Mouse (Mus musculus): Measurements from ENCODE around the gene Mbip. TPM values are rescaled to one million over a fixed set of nuclear protein-coding genes. Genes with fewer than 3 reads are reported as not detected.
A peak's percentile ranks its signal among the peaks of the same experiment; 100 is the strongest.

Gene Mbip
- polyA plus RNA-seq, 1 experiment: not detected

DNA sequence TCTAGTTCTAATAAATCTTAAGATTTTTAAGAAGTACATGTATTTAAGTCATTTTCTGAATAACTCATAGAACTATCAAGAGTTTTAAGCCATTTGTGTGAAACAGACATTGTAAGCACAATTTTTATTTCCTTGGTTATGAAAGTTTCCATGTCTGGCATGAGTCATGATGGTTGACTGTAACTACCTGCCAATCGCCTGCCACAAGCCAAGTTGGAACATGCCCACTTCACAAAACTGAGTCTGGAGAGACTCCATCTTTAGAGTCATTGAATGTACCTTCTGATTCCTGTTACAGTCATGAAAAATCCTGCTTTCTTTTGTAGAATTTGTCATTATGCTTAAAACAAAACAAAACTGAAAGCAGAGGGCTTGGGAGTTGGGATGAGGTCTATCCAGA, 19.8 kb downstream of the Mbip start:
- TF ChIP-seq POLR2A (IDR thresholded peaks at IDR 0.05; ENCODE audit: insufficient read depth, low read depth, low read length): no peak
- no peak for TF ChIP-seq CTCF (IDR thresholded peaks at IDR 0.05; ENCODE audit: insufficient read depth, low read depth, low read length)
- Histone ChIP-seq H3K27ac (ENCODE audit: insufficient read depth, low read depth, low read length) (no peak overlapping the region), H3K4me1 (ENCODE audit: control insufficient read depth, insufficient read depth, low read length) (no peaks in the 10 kb centered on the region), H3K4me3 (ENCODE audit: insufficient read depth, low read depth, low read length) (no peak overlapping the region)
- 94% methylated on average over 1 of the region's 1 CpGs for WGBS

DNA sequence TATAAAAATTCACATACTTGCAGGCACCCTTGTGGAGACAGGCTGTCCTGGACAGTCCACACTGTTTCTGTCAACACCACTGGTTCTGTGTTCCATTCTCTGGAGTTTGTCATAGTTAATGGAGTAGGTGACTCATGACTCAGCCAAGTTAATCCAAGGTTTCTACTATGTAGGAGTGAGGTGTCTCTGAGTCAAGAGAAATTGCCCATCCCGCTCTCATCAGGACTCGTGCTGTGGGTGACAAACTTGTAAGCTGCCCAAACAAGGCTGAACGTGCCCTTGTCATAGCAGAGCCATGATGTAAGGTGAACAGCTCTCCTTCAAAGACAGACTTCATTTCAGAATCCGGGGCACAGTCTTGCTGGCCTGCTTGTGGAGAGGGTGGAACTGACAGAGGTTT, 26.8 kb downstream of the Mbip start:
- Histone ChIP-seq H3K4me1 (ENCODE audit: control insufficient read depth, insufficient read depth, low read length) (no peaks in the 10 kb centered on the region), H3K27ac (ENCODE audit: insufficient read depth, low read depth, low read length) (no peak overlapping the region), H3K4me3 (ENCODE audit: insufficient read depth, low read depth, low read length) (no peak overlapping the region)
- WGBS: 83% methylated on average over 4 of the region's 4 CpGs
- TF ChIP-seq POLR2A (IDR thresholded peaks at IDR 0.05; ENCODE audit: insufficient read depth, low read depth, low read length) (no peak), CTCF (IDR thresholded peaks at IDR 0.05; ENCODE audit: insufficient read depth, low read depth, low read length) (no peak)

DNA sequence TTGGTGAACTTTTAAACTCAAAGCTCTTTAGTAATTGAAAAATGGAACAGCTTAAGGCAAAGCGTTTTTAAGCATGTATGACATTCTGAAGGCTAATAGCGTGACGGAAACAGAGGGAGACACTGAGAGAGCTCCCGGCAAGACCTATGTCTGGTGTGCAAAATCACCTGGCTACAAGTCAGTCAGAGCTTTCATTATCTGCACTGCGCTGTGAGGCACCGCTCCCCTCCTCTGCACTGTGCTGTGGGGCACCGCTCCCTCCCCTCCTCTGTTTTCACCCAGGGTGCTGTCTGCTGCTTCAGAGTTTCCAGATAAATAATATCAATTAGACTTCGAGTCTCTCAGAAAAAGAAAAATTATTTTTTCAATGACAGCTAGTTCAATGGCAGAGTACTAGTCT, 27.6 kb downstream of the Mbip start:
- 87% methylated on average over 8 of the region's 8 CpGs for WGBS
- H3K4me3 ChIP-seq (ENCODE audit: insufficient read depth, low read depth, low read length): no peak overlapping the region
- H3K4me1 ChIP-seq (ENCODE audit: control insufficient read depth, insufficient read depth, low read length): no peaks in the 10 kb centered on the region
- TF ChIP-seq POLR2A (IDR thresholded peaks at IDR 0.05; ENCODE audit: insufficient read depth, low read depth, low read length) (no peak), CTCF (IDR thresholded peaks at IDR 0.05; ENCODE audit: insufficient read depth, low read depth, low read length) (no peak)
- no peak overlapping the region for H3K27ac ChIP-seq (ENCODE audit: insufficient read depth, low read depth, low read length)

DNA sequence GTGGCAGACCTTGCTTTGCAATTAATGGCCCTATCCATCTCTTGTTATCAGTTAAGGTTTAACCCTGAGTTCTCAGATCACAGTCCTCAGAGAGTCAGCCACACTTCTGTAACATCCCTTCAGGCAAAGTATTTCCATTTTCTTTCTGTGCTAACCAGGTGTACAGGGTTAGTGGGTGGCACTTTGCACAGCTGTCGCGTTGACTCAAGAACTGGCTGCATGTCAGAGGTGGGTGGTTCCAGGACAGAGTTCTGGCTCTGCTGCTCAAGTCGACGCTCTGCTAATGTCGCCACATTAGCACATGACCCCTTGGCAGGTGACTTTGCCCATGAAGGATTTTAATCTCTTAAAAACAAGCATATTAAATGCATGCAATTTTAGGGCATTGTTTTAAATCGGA, 39.9 kb downstream of the Mbip start:
- TF ChIP-seq CTCF (IDR thresholded peaks at IDR 0.05; ENCODE audit: insufficient read depth, low read depth, low read length): no peak
- TF ChIP-seq POLR2A (IDR thresholded peaks at IDR 0.05; ENCODE audit: insufficient read depth, low read depth, low read length): no peak
- H3K4me1 ChIP-seq (ENCODE audit: control insufficient read depth, insufficient read depth, low read length): peaks cover 9% of the 10 kb centered on the region
- H3K27ac ChIP-seq (ENCODE audit: insufficient read depth, low read depth, low read length): no peak overlapping the region
- H3K4me3 ChIP-seq (ENCODE audit: insufficient read depth, low read depth, low read length): no peak overlapping the region
- 59% methylated on average over 6 of the region's 6 CpGs for WGBS

DNA sequence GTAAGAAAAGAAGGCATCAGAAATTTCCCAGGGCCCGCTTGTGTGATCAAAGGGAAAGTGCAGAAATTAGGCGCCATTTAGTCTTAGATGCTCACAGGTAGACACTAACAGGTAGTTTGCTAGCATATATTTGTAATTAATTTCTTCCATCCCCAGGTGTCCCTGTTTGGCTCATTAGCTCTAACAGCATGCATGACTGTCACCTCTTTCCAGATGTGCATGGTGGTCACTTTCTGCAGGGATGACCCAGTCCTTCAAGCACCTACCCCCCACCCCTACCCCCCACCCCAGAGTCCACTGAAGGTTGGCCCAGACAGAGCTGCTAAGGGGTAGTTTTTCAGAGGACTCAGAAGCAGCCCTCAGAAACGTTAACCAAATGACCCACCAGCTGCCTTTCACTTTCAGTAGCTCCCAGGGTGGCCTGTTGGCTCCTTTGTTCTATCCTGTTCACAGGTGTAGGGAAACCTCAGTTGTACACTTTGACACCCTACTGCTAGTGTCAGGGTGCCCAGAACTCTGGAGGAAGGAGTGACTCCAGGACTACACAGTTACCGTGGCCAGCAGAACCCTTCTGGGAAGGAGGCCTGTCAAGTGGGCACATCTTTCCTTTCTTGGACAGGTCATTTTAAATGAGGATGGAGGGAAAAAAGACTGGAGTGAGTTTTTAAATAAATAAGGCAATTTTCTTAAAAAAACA, 43.2 kb downstream of the Mbip start:
- Histone ChIP-seq H3K27ac (ENCODE audit: insufficient read depth, low read depth, low read length) (no peak overlapping the region), H3K4me1 (ENCODE audit: control insufficient read depth, insufficient read depth, low read length) (peaks cover 11% of the 10 kb centered on the region), H3K4me3 (ENCODE audit: insufficient read depth, low read depth, low read length) (no peak overlapping the region)
- 68% methylated on average over 4 of the region's 4 CpGs for WGBS
- TF ChIP-seq POLR2A (IDR thresholded peaks at IDR 0.05; ENCODE audit: insufficient read depth, low read depth, low read length) (no peak), CTCF (IDR thresholded peaks at IDR 0.05; ENCODE audit: insufficient read depth, low read depth, low read length) (no peak)

DNA sequence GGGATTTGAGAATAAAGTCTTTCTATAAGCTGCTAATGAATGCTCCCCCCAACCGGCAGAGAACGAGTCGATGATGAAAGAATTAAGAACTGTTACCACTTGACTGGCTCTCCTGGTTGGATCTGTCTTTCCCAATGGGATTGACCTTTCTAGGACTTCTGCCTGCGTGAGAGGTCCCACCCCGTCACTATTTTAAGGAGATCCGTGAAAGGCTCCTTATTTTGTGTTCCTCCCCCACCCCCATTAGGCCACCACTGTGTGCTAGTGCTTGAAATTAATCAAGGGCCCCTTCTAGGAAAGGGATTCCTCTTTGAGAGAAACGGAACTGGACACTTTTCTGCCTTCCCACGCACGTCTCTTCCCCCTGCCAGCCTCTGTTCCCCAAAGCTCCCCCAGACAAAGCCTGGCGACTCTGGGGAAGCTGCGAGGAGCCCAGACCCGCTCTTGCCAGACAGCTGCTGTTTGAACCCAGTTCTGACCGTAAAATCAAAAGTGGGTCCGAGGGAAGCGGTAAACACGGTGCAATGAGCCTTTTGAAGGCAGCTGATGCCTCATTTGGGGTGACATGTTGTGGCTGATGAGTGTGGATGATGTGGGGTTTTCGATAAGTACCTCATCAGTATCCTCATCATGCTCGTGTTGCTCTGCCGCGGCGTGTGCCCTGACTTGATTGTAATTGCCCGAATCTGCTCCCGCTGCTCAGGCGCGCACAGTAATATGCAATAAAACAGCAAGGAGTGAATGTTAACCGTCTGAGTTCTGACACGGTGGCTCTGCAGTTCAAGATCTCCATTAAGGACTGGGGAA, 44.0 kb downstream of the Mbip start:
- peak overlapping the region; percentile 51 for H3K4me3 ChIP-seq (ENCODE audit: insufficient read depth, low read depth, low read length)
- H3K4me1 ChIP-seq (ENCODE audit: control insufficient read depth, insufficient read depth, low read length): peaks cover 11% of the 10 kb centered on the region
- WGBS: 10% methylated on average over 27 of the region's 27 CpGs
- no peak for TF ChIP-seq CTCF (IDR thresholded peaks at IDR 0.05; ENCODE audit: insufficient read depth, low read depth, low read length)
- TF ChIP-seq POLR2A (IDR thresholded peaks at IDR 0.05; ENCODE audit: insufficient read depth, low read depth, low read length): no peak
- no peak overlapping the region for H3K27ac ChIP-seq (ENCODE audit: insufficient read depth, low read depth, low read length)

DNA sequence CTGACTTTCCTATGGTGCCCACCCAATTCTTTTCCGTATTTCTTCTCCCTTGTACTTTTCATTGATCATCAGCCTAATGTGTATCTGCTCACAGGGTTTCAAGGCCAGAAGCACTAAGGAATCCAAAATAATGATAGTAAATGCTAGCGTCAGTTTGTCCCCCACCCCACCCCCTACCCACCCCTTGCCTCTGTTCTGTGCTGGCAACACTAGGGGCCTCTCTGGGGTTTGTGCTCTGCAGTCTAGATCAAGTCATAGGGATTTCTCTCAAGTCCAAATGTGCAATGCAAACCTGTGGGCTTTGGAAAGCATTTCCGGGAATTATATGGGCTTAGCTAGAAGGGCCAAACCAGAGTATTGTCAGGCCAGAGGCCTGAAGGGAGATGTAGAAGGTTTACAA, 46.1 kb downstream of the Mbip start:
- no peak overlapping the region for H3K4me3 ChIP-seq (ENCODE audit: insufficient read depth, low read depth, low read length)
- H3K27ac ChIP-seq (ENCODE audit: insufficient read depth, low read depth, low read length): no peak overlapping the region
- no peak for TF ChIP-seq POLR2A (IDR thresholded peaks at IDR 0.05; ENCODE audit: insufficient read depth, low read depth, low read length)
- TF ChIP-seq CTCF (IDR thresholded peaks at IDR 0.05; ENCODE audit: insufficient read depth, low read depth, low read length): no peak
- H3K4me1 ChIP-seq (ENCODE audit: control insufficient read depth, insufficient read depth, low read length): peaks cover 9% of the 10 kb centered on the region
- WGBS: 88% methylated on average over 3 of the region's 3 CpGs

DNA sequence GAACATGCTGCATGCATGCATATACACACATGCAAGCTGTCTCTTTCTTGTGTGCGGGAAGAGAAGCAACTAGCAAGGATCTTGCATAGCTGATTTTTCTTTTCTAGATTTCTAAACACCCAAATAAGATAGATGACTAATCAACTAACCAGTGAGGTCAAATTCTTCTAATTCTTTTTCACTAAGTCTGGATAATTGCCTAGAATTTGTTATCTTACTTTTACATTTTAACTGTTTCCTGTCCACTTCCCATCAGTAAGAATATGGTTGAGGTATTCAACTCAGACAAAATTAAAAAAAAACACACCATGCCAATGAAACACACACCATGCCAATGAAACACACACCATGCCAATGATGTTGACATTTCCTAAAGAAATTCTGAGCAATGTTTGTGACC, 46.8 kb downstream of the Mbip start:
- H3K4me1 ChIP-seq (ENCODE audit: control insufficient read depth, insufficient read depth, low read length): peaks cover 9% of the 10 kb centered on the region
- H3K27ac ChIP-seq (ENCODE audit: insufficient read depth, low read depth, low read length): no peak overlapping the region
- H3K4me3 ChIP-seq (ENCODE audit: insufficient read depth, low read depth, low read length): no peak overlapping the region
- 56% methylated on average over 1 of the region's 1 CpGs for WGBS
- TF ChIP-seq CTCF (IDR thresholded peaks at IDR 0.05; ENCODE audit: insufficient read depth, low read depth, low read length): no peak
- no peak for TF ChIP-seq POLR2A (IDR thresholded peaks at IDR 0.05; ENCODE audit: insufficient read depth, low read depth, low read length)

Measured in olfactory bulb, adult 2 months (tissue).